Mouse (Mus musculus) C2C12 (cell line): ENCODE measurements around the gene Sbk1. TPM values are rescaled to one million over a fixed set of nuclear protein-coding genes. Genes with fewer than 3 reads are reported as not detected.
A peak's percentile ranks its signal among the peaks of the same experiment; 100 is the strongest.
"Not testable (repeated sequence)": the region's sequence is repeated elsewhere in the genome, so short reads cannot be mapped to it uniquely, and the experiment has no call there.

Source experiments
- H3K27me3 ChIP-seq: one replicate; pipeline ENCODE4 v1.6.1; 2011; ENCODE audit not compliant: control insufficient read depth, insufficient read depth, insufficient read length
- H3K36me3 ChIP-seq: one replicate; pipeline ENCODE4 v1.6.1; 2011; ENCODE audit not compliant: control insufficient read depth, insufficient read depth
- H3K4me3 ChIP-seq: one replicate; pipeline ENCODE4 v1.5.1; 2011; ENCODE audit warnings: mild to moderate bottlenecking, control low read depth; ENCODE audit not compliant: poor library complexity, insufficient read depth, severe bottlenecking
- H3K79me2 ChIP-seq: one replicate; pipeline ENCODE4 v1.6.1; 2011; ENCODE audit not compliant: control insufficient read depth, insufficient read depth
- H3K79me3 ChIP-seq: one replicate; pipeline ENCODE4 v1.6.1; 2011; ENCODE audit warnings: low read depth, control low read depth
- H3ac ChIP-seq: one replicate; pipeline ENCODE3; 2011; ENCODE audit warnings: low read depth; ENCODE audit not compliant: control insufficient read depth, insufficient read length
- CEBPB ChIP-seq: IDR thresholded peaks from one replicate; pipeline ENCODE4 v1.6.1; 2011; ENCODE audit warnings: low read depth, mild to moderate bottlenecking, control low read depth, moderate library complexity
- CTCF ChIP-seq: IDR thresholded peaks from one replicate; pipeline ENCODE4 v1.5.1; 2011; ENCODE audit not compliant: control insufficient read depth, insufficient read depth, insufficient read length
- FOSL1 ChIP-seq: IDR thresholded peaks from one replicate; pipeline ENCODE4 v1.8.0; 2011; ENCODE audit warnings: mild to moderate bottlenecking, low read length; ENCODE audit not compliant: poor library complexity, insufficient read depth, severe bottlenecking
- MAX ChIP-seq: IDR thresholded peaks from one replicate; pipeline ENCODE4 v1.6.1; 2011; ENCODE audit warnings: mild to moderate bottlenecking, control low read depth
- MYOD1 ChIP-seq: IDR thresholded peaks from one replicate; pipeline ENCODE4 v1.6.1; 2011; ENCODE audit warnings: low read depth; ENCODE audit not compliant: control insufficient read depth, insufficient read length
- MYOG ChIP-seq: IDR thresholded peaks from one replicate; pipeline ENCODE4 v1.6.1; 2011; ENCODE audit not compliant: control insufficient read depth, insufficient read length; ENCODE audit errors: extremely low read depth
- USF1 ChIP-seq: IDR thresholded peaks from one replicate; pipeline ENCODE4 v1.6.1; 2011; ENCODE audit warnings: low read depth, mild to moderate bottlenecking, control low read depth, moderate library complexity
- polyA plus RNA-seq: library from polyadenylated mRNA; unstranded; fragments of >200 nt; fragmentation: generic; extraction: Trizol; gene quantifications from one replicate; pipeline ENCODE4 v1.2.1, GENCODE M21; 2012; ENCODE audit warnings: missing spikeins

Sbk1 gene
- polyA plus RNA-seq, 1 experiment = 11.3 TPM

- Histone ChIP-seq H3K27me3 (peaks cover 7% of the 10 kb centered on the region), H3K79me3 (no peaks in the 10 kb centered on the region), H3ac (no peak overlapping the region), H3K4me3 (no peak overlapping the region), H3K36me3 (no peaks in the 10 kb centered on the region), H3K79me2 (no peaks in the 10 kb centered on the region)
- TF ChIP-seq MYOG = no peak
- TF ChIP-seq CEBPB = no peak
- TF ChIP-seq FOSL1 = no peak
- TF ChIP-seq USF1 = no peak
- no peak for TF ChIP-seq MYOD1
- TF ChIP-seq CTCF = no peak
- TF ChIP-seq MAX = no peak
These were observed 51.3 kb downstream of the Sbk1 start for GRCm38 (mm10) chr7:126323729-126324128.

- Histone ChIP-seq H3K79me2 (no peaks in the 10 kb centered on the region), H3K36me3 (no peaks in the 10 kb centered on the region), H3ac (no peak overlapping the region), H3K79me3 (no peaks in the 10 kb centered on the region), H3K4me3 (no peak overlapping the region), H3K27me3 (peaks cover 7% of the 10 kb centered on the region)
- TF ChIP-seq CEBPB (no peak), MAX (no peak), MYOD1 (no peak), MYOG (no peak), CTCF (no peak), USF1 (peak; percentile 47), FOSL1 (no peak)
These were observed 52.4 kb downstream of the Sbk1 start for GRCm38 (mm10) chr7:126324791-126325190.

- H3K79me3 ChIP-seq, H3K4me3 ChIP-seq, H3ac ChIP-seq, H3K27me3 ChIP-seq, H3K36me3 ChIP-seq, H3K79me2 ChIP-seq: not testable (repeated sequence)
These were observed 53.3 kb downstream of the Sbk1 start for GRCm38 (mm10) chr7:126325576-126326273.

- H3K36me3 ChIP-seq, H3K79me2 ChIP-seq, H3K4me3 ChIP-seq, H3ac ChIP-seq, H3K79me3 ChIP-seq: not testable (repeated sequence)
- peaks cover 18% of the 10 kb centered on the region for H3K27me3 ChIP-seq
These were observed 56.4 kb downstream of the Sbk1 start for GRCm38 (mm10) chr7:126328848-126329247.

- Histone ChIP-seq H3ac (no peak overlapping the region), H3K79me3 (no peaks in the 10 kb centered on the region), H3K36me3 (no peaks in the 10 kb centered on the region), H3K79me2 (no peaks in the 10 kb centered on the region), H3K27me3 (peaks cover 25% of the 10 kb centered on the region), H3K4me3 (no peak overlapping the region)
- no peak for TF ChIP-seq MYOD1
- TF ChIP-seq CEBPB = no peak
- no peak for TF ChIP-seq FOSL1
- no peak for TF ChIP-seq USF1
- no peak for TF ChIP-seq MYOG
- TF ChIP-seq MAX = no peak
- TF ChIP-seq CTCF = no peak
These were observed 57.7 kb downstream of the Sbk1 start for GRCm38 (mm10) chr7:126329907-126330645.

GRCm38 (mm10) chr7:126330693-126331092 lies 58.3 kb downstream of the Sbk1 start:
- H3K36me3 ChIP-seq = no peaks in the 10 kb centered on the region
- no peak overlapping the region for H3ac ChIP-seq

More at GRCm38 (mm10) chr7:126330693-126331092, 58.3 kb downstream of the Sbk1 start:
- Histone ChIP-seq H3K79me2 (no peaks in the 10 kb centered on the region), H3K79me3 (no peaks in the 10 kb centered on the region), H3K4me3 (no peak overlapping the region), H3K27me3 (peaks cover 25% of the 10 kb centered on the region)
- TF ChIP-seq MYOD1 (no peak), MYOG (no peak), CEBPB (no peak), CTCF (no peak), USF1 (no peak), MAX (no peak), FOSL1 (no peak)
